Mouse (Mus musculus) activated CD4-positive, CD25-positive, alpha-beta regulatory T cell, adult 4 months (primary cell): ENCODE results near the gene Cep57l1. TPM values are rescaled to one million over a fixed set of nuclear protein-coding genes. Genes with fewer than 3 reads are reported as not detected.

ENCODE experiments used
- ATAC-seq: one replicate; pipeline ENCODE4 v1.8.0; 2017
- polyA plus RNA-seq, 2 experiments: library from polyadenylated mRNA; unstranded; fragments of 100-300 nt; shearing (Covaris generic); gene quantifications; one replicate each; pipeline ENCODE4 v1.2.1; 2017

Gene Cep57l1
- polyA plus RNA-seq, 2 experiments from 2014 or later: 15.4 to 17.1 TPM

GRCm38 (mm10) chr10:41735398-41735797, 74.3 kb downstream of the Cep57l1 start:
- ATAC-seq: no peak

GRCm38 (mm10) chr10:41733214-41733613, 76.5 kb downstream of the Cep57l1 start:
- ATAC-seq: no peak

- no peak for ATAC-seq
These were observed 77.7 kb downstream of the Cep57l1 start for GRCm38 (mm10) chr10:41731932-41732331.

GRCm38 (mm10) chr10:41730746-41731145, 78.9 kb downstream of the Cep57l1 start:
- no peak for ATAC-seq

- no peak for ATAC-seq
These were observed 83.5 kb downstream of the Cep57l1 start for GRCm38 (mm10) chr10:41726215-41726614.

GRCm38 (mm10) chr10:41719587-41719986, 90.1 kb downstream of the Cep57l1 start:
- no peak for ATAC-seq

- ATAC-seq: no peak
These were observed 93.4 kb downstream of the Cep57l1 start, which contains the start of gene Ccdc162 for GRCm38 (mm10) chr10:41716029-41716897. Ccdc162 (minus strand) TSS chr10:41716634.

- no peak for ATAC-seq
These were observed 94.1 kb downstream of the Cep57l1 start for GRCm38 (mm10) chr10:41715557-41715956.

- no peak for ATAC-seq
These were observed 98.2 kb downstream of the Cep57l1 start for GRCm38 (mm10) chr10:41711467-41711866.

- no peak for ATAC-seq
These were observed 98.9 kb downstream of the Cep57l1 start for GRCm38 (mm10) chr10:41710773-41711172.

GRCm38 (mm10) chr10:41709341-41709740, 100.3 kb downstream of the Cep57l1 start:
- ATAC-seq: no peak

- ATAC-seq: no peak
These were observed 110.0 kb downstream of the Cep57l1 start for GRCm38 (mm10) chr10:41699669-41700068.

GRCm38 (mm10) chr10:41697040-41697439, 112.6 kb downstream of the Cep57l1 start:
- ATAC-seq: no peak

- no peak for ATAC-seq
These were observed 118.7 kb downstream of the Cep57l1 start for GRCm38 (mm10) chr10:41690978-41691377.

GRCm38 (mm10) chr10:41689941-41690887, 119.5 kb downstream of the Cep57l1 start:
- ATAC-seq: peak; percentile 82

GRCm38 (mm10) chr10:41684548-41684996, 125.1 kb downstream of the Cep57l1 start:
- no peak for ATAC-seq

- peak; percentile 68 for ATAC-seq
These were observed 126.9 kb downstream of the Cep57l1 start for GRCm38 (mm10) chr10:41682546-41683393.

GRCm38 (mm10) chr10:41678746-41679360, 130.8 kb downstream of the Cep57l1 start:
- ATAC-seq: peak; percentile 46

- ATAC-seq: no peak
These were observed 132.3 kb downstream of the Cep57l1 start for GRCm38 (mm10) chr10:41677396-41677795.

- no peak for ATAC-seq
These were observed 133.0 kb downstream of the Cep57l1 start for GRCm38 (mm10) chr10:41676661-41677061.

GRCm38 (mm10) chr10:41675842-41676571, 133.7 kb downstream of the Cep57l1 start:
- ATAC-seq: no peak
